Mouse (Mus musculus): ENCODE measurements around the gene Arhgef16. TPM values are rescaled to one million over a fixed set of nuclear protein-coding genes. Genes with fewer than 3 reads are reported as not detected.

The Arhgef16 gene
- polyA plus RNA-seq, 1 experiment from 2014 or later, result 4.2 TPM

DNA sequence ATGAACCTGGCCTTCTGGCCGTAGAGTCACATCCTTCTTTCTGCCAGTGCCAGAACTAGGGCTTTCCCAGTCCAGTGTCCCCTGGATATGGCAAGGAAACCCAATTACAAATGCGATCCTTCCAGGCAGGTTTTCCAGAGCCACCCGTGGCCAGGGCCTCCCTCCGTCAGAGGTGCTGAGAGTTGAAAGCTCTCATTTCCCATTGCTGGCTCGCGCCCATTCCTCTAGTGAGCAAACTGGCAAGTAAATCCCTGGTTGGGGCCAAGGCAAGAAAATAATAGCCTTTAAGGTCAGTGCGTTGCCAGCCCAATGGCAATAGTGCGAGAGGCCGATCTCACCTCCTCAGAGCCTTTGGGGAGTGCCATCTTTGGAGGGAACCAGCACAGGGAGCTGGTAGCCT, 71.9 kb downstream of the Arhgef16 start:
- H3K4me3 ChIP-seq (replicated peaks), result no peak overlapping the region
- H3K27me3 ChIP-seq, result no peaks in the 10 kb centered on the region
- ATAC-seq (ENCODE audit: insufficient number of reproducible peaks, insufficient read depth, low FRiP score, low TSS enrichment, low read depth), result no peak
- H3K9ac ChIP-seq (replicated peaks), result no peak overlapping the region
- H3K9me3 ChIP-seq, result no peaks in the 10 kb centered on the region
- 94% methylated on average over 9 of the region's 9 CpGs for WGBS
- H3K4me1 ChIP-seq (replicated peaks), result peaks cover 61% of the 10 kb centered on the region
- no peak overlapping the region for H3K27ac ChIP-seq
- no peak overlapping the region for H3K4me2 ChIP-seq
- no peaks in the 10 kb centered on the region for H3K36me3 ChIP-seq

Other genes with a start within 250 kb of the Arhgef16 start
- 1.2 and 1.9 TPM in 2 replicates for gene Trp73, start 161.5 kb downstream of the Arhgef16 start, polyA plus RNA-seq (2016; fragmentation: Nextera tagmentation; extraction: Ambion mirVana)
- 46.0 and 48.5 TPM in 2 replicates for gene Wrap73, start 159.3 kb downstream of the Arhgef16 start, polyA plus RNA-seq (2016; fragmentation: Nextera tagmentation; extraction: Ambion mirVana)
- gene Tprgl, start 141.0 kb downstream of the Arhgef16 start, polyA plus RNA-seq (2016; fragmentation: Nextera tagmentation; extraction: Ambion mirVana), result 111 and 115 TPM in 2 replicates
- 58.4 and 59.0 TPM in 2 replicates for gene Megf6, start 130.9 kb downstream of the Arhgef16 start, polyA plus RNA-seq (2016; fragmentation: Nextera tagmentation; extraction: Ambion mirVana)
- 0.33 TPM in 1 of 2 replicates, not detected in the other for gene B230104I21Rik, start 34.5 kb upstream of the Arhgef16 start, polyA plus RNA-seq (2016; fragmentation: Nextera tagmentation; extraction: Ambion mirVana)